Mouse (Mus musculus) lung, adult 2 months (tissue): ENCODE results near the gene Dnajb8.

Experiments used
- CTCF ChIP-seq: fragments of 200-500 bp; IDR thresholded peaks from 2 replicates; pipeline ENCODE4 v1.5.1; 2011; ENCODE audit warnings: mild to moderate bottlenecking, low read length, control low read depth; ENCODE audit not compliant: insufficient read depth
- POLR2A ChIP-seq: fragments of 200-500 bp; IDR thresholded peaks from 2 replicates; pipeline ENCODE4 v1.6.1; 2011; ENCODE audit warnings: low read depth, mild to moderate bottlenecking, control low read depth, low read length, borderline replicate concordance; ENCODE audit errors: extremely low read depth

- TF ChIP-seq POLR2A (no peak), CTCF (no peak)
These were observed 5.9 kb upstream of the Dnajb8 start for GRCm38 (mm10) chr6:88216199-88216598.
